Mouse (Mus musculus): ENCODE data around the gene 1700015F17Rik.

DNA sequence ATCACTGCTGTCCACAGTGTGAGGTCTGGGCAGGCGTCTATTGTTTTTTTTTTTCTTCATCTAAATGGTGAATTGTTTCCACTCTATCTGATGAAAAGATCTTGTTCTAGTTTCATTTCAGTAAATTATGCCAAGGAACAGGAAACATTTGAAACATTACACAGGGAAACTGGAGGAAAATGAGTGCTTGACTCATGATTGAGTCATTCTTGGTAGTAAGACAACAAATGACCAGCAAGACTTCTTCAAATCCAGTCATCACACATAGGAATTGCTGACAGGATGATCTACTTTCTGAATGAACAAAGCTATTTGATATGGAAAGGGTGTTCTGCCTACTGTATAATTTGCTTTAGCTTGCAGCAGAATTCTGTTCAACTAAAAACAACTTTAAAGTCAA, 59.7 kb downstream of the 1700015F17Rik start:
- TF ChIP-seq CTCF (IDR thresholded peaks at IDR 0.05; ENCODE audit: insufficient read depth, low read depth, low read length) (no peak), POLR2A (IDR thresholded peaks at IDR 0.05; ENCODE audit: insufficient read depth, low read depth, low read length) (no peak)
